Mouse (Mus musculus) neural tube, embryonic 11.5 days (tissue): ENCODE measurements around the gene Ngfr. TPM values are rescaled to one million over a fixed set of nuclear protein-coding genes. Genes with fewer than 3 reads are reported as not detected.

Experiments used
- ATAC-seq: fragments of 200-750 bp; cut with Nextera tagmentation; 2 replicates; pipeline ENCODE4 v1.8.0; 2017; ENCODE audit warnings: moderate number of reproducible peaks, mild to moderate bottlenecking, moderate TSS enrichment, moderate library complexity; ENCODE audit not compliant: insufficient read depth, low FRiP score, low TSS enrichment
- DNase-seq: peaks from one replicate; pipeline ENCODE4 v3.0.0-alpha.2; 2015; ENCODE audit warnings: low spot score
- H3K27ac ChIP-seq: fragments of 300-500 bp; sonication (generic); 2 replicates; pipeline ENCODE4 v1.5.1; 2014; ENCODE audit warnings: low read depth, mild to moderate bottlenecking, low read length
- H3K27me3 ChIP-seq: fragments of 300-500 bp; sonication (generic); 2 replicates; pipeline ENCODE4 v1.6.1; 2014; ENCODE audit warnings: mild to moderate bottlenecking, low read length, mixed read lengths; ENCODE audit not compliant: control insufficient read depth, insufficient read depth
- H3K36me3 ChIP-seq: fragments of 300-500 bp; sonication (generic); 2 replicates; pipeline ENCODE4 v1.6.1; 2014; ENCODE audit warnings: mild to moderate bottlenecking, low read length, moderate library complexity, mixed read lengths; ENCODE audit not compliant: control insufficient read depth, insufficient read depth
- H3K4me1 ChIP-seq: fragments of 300-500 bp; sonication (generic); 2 replicates; pipeline ENCODE4 v1.6.1; 2014; ENCODE audit warnings: low read length, mixed read lengths; ENCODE audit not compliant: control insufficient read depth, insufficient read depth
- H3K4me2 ChIP-seq: fragments of 300-500 bp; sonication (generic); 2 replicates; pipeline ENCODE4 v1.6.1; 2014; ENCODE audit warnings: low read depth, mild to moderate bottlenecking, moderate library complexity
- H3K4me3 ChIP-seq: fragments of 300-500 bp; sonication (generic); 2 replicates; pipeline ENCODE4 v1.5.1; 2014; ENCODE audit warnings: low read depth, low read length
- H3K9ac ChIP-seq: fragments of 300-500 bp; sonication (generic); 2 replicates; pipeline ENCODE4 v1.6.1; 2014; ENCODE audit warnings: mild to moderate bottlenecking, low read length
- H3K9me3 ChIP-seq: fragments of 300-500 bp; sonication (generic); 2 replicates; pipeline ENCODE4 v1.6.1; 2016; ENCODE audit warnings: low read length; ENCODE audit not compliant: control insufficient read depth
- WGBS: fragments of 180-500 bp; shearing (Covaris S2); extraction: QIAGEN DNeasy Blood & Tissue Kit; methylation state at CpG from one replicate; pipeline ENCODE4 v1.1.7; 2014; 5-methylcytosine and 5-hydroxymethylcytosine counted together
- polyA plus RNA-seq: library from polyadenylated mRNA; unstranded; fragments of >200 nt; fragmentation: Nextera tagmentation; extraction: Ambion mirVana; gene quantifications from 2 replicates; pipeline ENCODE4 v1.2.1, GENCODE M21; 2014

Ngfr gene
- polyA plus RNA-seq, 1 experiment from 2014 or later = 97.6 TPM

GRCm38 (mm10) chr11:95589195-95589594, 1.7 kb upstream of the Ngfr start:
- H3K9me3 ChIP-seq = no peaks in the 10 kb centered on the region
- H3K36me3 ChIP-seq = no peaks in the 10 kb centered on the region
- H3K4me3 ChIP-seq = no peak overlapping the region
- peaks cover 17% of the 10 kb centered on the region for H3K27me3 ChIP-seq
- ATAC-seq (no peak), DNase-seq (no peak)
- no peak overlapping the region for H3K9ac ChIP-seq
- no peak overlapping the region for H3K27ac ChIP-seq
- WGBS = 34% methylated on average over 5 of the region's 5 CpGs
- no peak overlapping the region for H3K4me2 ChIP-seq
- peaks cover 23% of the 10 kb centered on the region for H3K4me1 ChIP-seq

- Histone ChIP-seq H3K4me2 (peak overlapping the region; percentile 71), H3K36me3 (no peaks in the 10 kb centered on the region), H3K9ac (peak overlapping the region; percentile 65), H3K27me3 (peaks cover 29% of the 10 kb centered on the region), H3K4me1 (peaks cover 32% of the 10 kb centered on the region), H3K4me3 (peak overlapping the region; percentile 48), H3K9me3 (no peaks in the 10 kb centered on the region), H3K27ac (peak overlapping the region; percentile 74)
- ATAC-seq (peak; percentile 39), DNase-seq (no peak)
- under 1% methylated on average over 27 of the region's 27 CpGs for WGBS
These were observed 648 bp downstream of the Ngfr start for GRCm38 (mm10) chr11:95586751-95587422.

- Histone ChIP-seq H3K9ac (peak overlapping the region; percentile 65), H3K27ac (peak overlapping the region; percentile 74), H3K27me3 (peaks cover 29% of the 10 kb centered on the region), H3K4me2 (peak overlapping the region; percentile 71), H3K4me1 (peaks cover 38% of the 10 kb centered on the region), H3K4me3 (peak overlapping the region; percentile 48), H3K36me3 (no peaks in the 10 kb centered on the region), H3K9me3 (no peaks in the 10 kb centered on the region)
- ATAC-seq (peak; percentile 60), DNase-seq (peak; percentile 94)
- 0% methylated on average over 25 of the region's 25 CpGs for WGBS
These were observed 1.4 kb downstream of the Ngfr start for GRCm38 (mm10) chr11:95586184-95586583.

- WGBS = 4% methylated on average over 15 of the region's 15 CpGs
- H3K27ac ChIP-seq = 0 out of 2 replicates have a peak overlapping the region, but pooled peaks have one; percentile 49
- H3K4me2 ChIP-seq = peak overlapping the region; percentile 71
- peak overlapping the region; percentile 65 for H3K9ac ChIP-seq
- peak overlapping the region; percentile 48 for H3K4me3 ChIP-seq
- no peaks in the 10 kb centered on the region for H3K36me3 ChIP-seq
- H3K4me1 ChIP-seq = peaks cover 42% of the 10 kb centered on the region
- ATAC-seq (no peak), DNase-seq (no peak)
- H3K27me3 ChIP-seq = peaks cover 32% of the 10 kb centered on the region
- no peaks in the 10 kb centered on the region for H3K9me3 ChIP-seq
These were observed 1.9 kb downstream of the Ngfr start for GRCm38 (mm10) chr11:95585684-95586083.

GRCm38 (mm10) chr11:95585281-95585680, 2.3 kb downstream of the Ngfr start:
- H3K4me2 ChIP-seq = peak overlapping the region; percentile 71
- DNase-seq (peak; percentile 85), ATAC-seq (no peak)
- no peaks in the 10 kb centered on the region for H3K36me3 ChIP-seq
- H3K27ac ChIP-seq = 0 out of 2 replicates have a peak overlapping the region, but pooled peaks have one; percentile 49
- peak overlapping the region; percentile 18 for H3K9ac ChIP-seq
- WGBS = under 1% methylated on average over 24 of the region's 24 CpGs
- H3K27me3 ChIP-seq = peaks cover 36% of the 10 kb centered on the region
- no peaks in the 10 kb centered on the region for H3K9me3 ChIP-seq
- peak overlapping the region; percentile 48 for H3K4me3 ChIP-seq
- peaks cover 46% of the 10 kb centered on the region for H3K4me1 ChIP-seq

- no peaks in the 10 kb centered on the region for H3K9me3 ChIP-seq
- peak overlapping the region; percentile 71 for H3K4me2 ChIP-seq
- H3K36me3 ChIP-seq = no peaks in the 10 kb centered on the region
- H3K27me3 ChIP-seq = peaks cover 41% of the 10 kb centered on the region
- ATAC-seq = no peak
- 3% methylated on average over 9 of the region's 9 CpGs for WGBS
- no peak for DNase-seq
- H3K27ac ChIP-seq = no peak overlapping the region
- H3K4me1 ChIP-seq = peaks cover 52% of the 10 kb centered on the region
- H3K9ac ChIP-seq = peak overlapping the region; percentile 7; the same call in 1 of the 2 replicates
- H3K4me3 ChIP-seq = peak overlapping the region; percentile 48
These were observed 2.9 kb downstream of the Ngfr start for GRCm38 (mm10) chr11:95584651-95585050.

GRCm38 (mm10) chr11:95583396-95583795, 4.1 kb downstream of the Ngfr start:
- Histone ChIP-seq H3K27ac (no peak overlapping the region), H3K4me2 (no peak overlapping the region), H3K4me3 (no peak overlapping the region), H3K9ac (no peak overlapping the region), H3K36me3 (no peaks in the 10 kb centered on the region), H3K9me3 (no peaks in the 10 kb centered on the region), H3K4me1 (peaks cover 46% of the 10 kb centered on the region), H3K27me3 (peaks cover 50% of the 10 kb centered on the region)
- DNase-seq (no peak), ATAC-seq (no peak)
- WGBS = 44% methylated on average over 6 of the region's 6 CpGs

GRCm38 (mm10) chr11:95582193-95582592, 5.3 kb downstream of the Ngfr start:
- Histone ChIP-seq H3K36me3 (peaks cover 2% of the 10 kb centered on the region; the same call in 1 of the 2 replicates), H3K27ac (no peak overlapping the region), H3K9ac (no peak overlapping the region), H3K4me3 (no peak overlapping the region), H3K4me2 (no peak overlapping the region), H3K4me1 (peaks cover 51% of the 10 kb centered on the region), H3K9me3 (no peaks in the 10 kb centered on the region), H3K27me3 (peaks cover 47% of the 10 kb centered on the region)
- no peak for ATAC-seq
- DNase-seq = no peak
- WGBS = 42% methylated on average over 3 of the region's 3 CpGs

GRCm38 (mm10) chr11:95579455-95579854, 8.1 kb downstream of the Ngfr start:
- H3K27ac ChIP-seq = no peak overlapping the region
- ATAC-seq (no peak), DNase-seq (no peak)
- H3K9me3 ChIP-seq = no peaks in the 10 kb centered on the region
- H3K4me2 ChIP-seq = no peak overlapping the region
- H3K36me3 ChIP-seq = peaks cover 2% of the 10 kb centered on the region; the same call in 1 of the 2 replicates
- H3K27me3 ChIP-seq = peaks cover 34% of the 10 kb centered on the region
- H3K9ac ChIP-seq = no peak overlapping the region
- H3K4me1 ChIP-seq = peaks cover 35% of the 10 kb centered on the region
- no peak overlapping the region for H3K4me3 ChIP-seq
- WGBS = 11% methylated on average over 6 of the region's 6 CpGs
